Mouse (Mus musculus) testis, adult 2 months (tissue): ENCODE measurements at regions not wholly inside any gene's neighbourhood (a gene's known extent, or its start where the extent isn't known, plus 50 kb on each side); places are given as distances from the start of the nearest gene placed in this dataset.

ENCODE experiments used
- CTCF ChIP-seq: fragments of 200-500 bp; IDR thresholded peaks from 2 replicates; pipeline ENCODE4 v1.5.1; 2012; ENCODE audit warnings: low read depth, mild to moderate bottlenecking, inconsistent platforms, low read length, moderate library complexity; ENCODE audit not compliant: control insufficient read depth, insufficient read depth, insufficient replicate concordance
- POLR2A ChIP-seq: fragments of 200-500 bp; IDR thresholded peaks from 2 replicates; pipeline ENCODE4 v1.6.1; 2012; ENCODE audit warnings: low read depth, mild to moderate bottlenecking, inconsistent platforms, low read length, moderate library complexity; ENCODE audit not compliant: control insufficient read depth

GRCm38 (mm10) chr10:70336741-70337140 lies 91.8 kb downstream of the Slc16a9 start:
- no peak for TF ChIP-seq CTCF
- no peak for TF ChIP-seq POLR2A
